ENCODE assay signal across 8 mouse cellular contexts in genomic region chr3:90464552-90465080, GRCm38 (mm10). TPM values are rescaled to one million over a fixed set of nuclear protein-coding genes. Genes with fewer than 3 reads are reported as not detected.
DNase-seq lines count a peak whose midpoint lies in the region; ATAC-seq and TF ChIP-seq lines count a peak whose summit lies in the region.

No protein-coding gene starts in this region.

- ATAC-seq in kidney, embryonic 16.5 days (ENCODE audit: low FRiP score, low TSS enrichment), result peak; percentile 35; the same call in 1 of the 2 replicates
- ATAC-seq in stomach, embryonic 16.5 days (ENCODE audit: insufficient read depth, low FRiP score), result no peak

- no peak for DNase-seq in ES-E14 (ENCODE audit: low read depth, low spot score)
- peak; percentile 24 for DNase-seq in gastrocnemius, postnatal 25 days
- peak; percentile 80 for DNase-seq in lung, postnatal 25 days (ENCODE audit: low spot score)
- DNase-seq in layer of hippocampus, adult 11-12 months (ENCODE audit: low spot score), result no peak
- DNase-seq in left cerebral cortex, adult 9 months (ENCODE audit: low spot score in 2 of 2), result no peak

- no peak overlapping the region for H3K27ac ChIP-seq in ES-E14 (ENCODE audit: insufficient read depth, low read depth, low read length, poor library complexity, severe bottlenecking)
- H3K27ac ChIP-seq in bone marrow, adult 2 months (ENCODE audit: control insufficient read depth, insufficient read depth, low read depth, low read length, poor library complexity), result no peak overlapping the region; the same call in 1 of the 2 replicates
- H3K27ac ChIP-seq in kidney, embryonic 16.5 days (ENCODE audit: low read length), result 0 out of 2 replicates have a peak overlapping the region, but pooled peaks have one; percentile 26
- H3K27ac ChIP-seq in stomach, embryonic 16.5 days (ENCODE audit: low read length), result no peak overlapping the region

- H3K4me3 ChIP-seq in ES-E14 (ENCODE audit: insufficient read depth in 1 of 2, low read depth in 1 of 2, low read length in 2 of 2, poor library complexity in 1 of 2, severe bottlenecking in 1 of 2), result peak overlapping the region; percentile 73 to 75
- H3K4me3 ChIP-seq in bone marrow, adult 2 months (replicated peaks; ENCODE audit: control insufficient read depth, low read depth, low read length), result peak overlapping the region; percentile 5
- peak overlapping the region; percentile 68 for H3K4me3 ChIP-seq in kidney, embryonic 16.5 days (ENCODE audit: low read length)
- peak overlapping the region; percentile 62 for H3K4me3 ChIP-seq in stomach, embryonic 16.5 days (replicated peaks; ENCODE audit: low read length)

- H3K9me3 ChIP-seq in ES-E14 (ENCODE audit: control insufficient read depth, insufficient read depth, low read depth, low read length), result no peaks in the 10 kb centered on the region
- no peaks in the 10 kb centered on the region for H3K9me3 ChIP-seq in kidney, embryonic 16.5 days (ENCODE audit: low read length)
- no peaks in the 10 kb centered on the region for H3K9me3 ChIP-seq in stomach, embryonic 16.5 days (replicated peaks; ENCODE audit: control insufficient read depth, low read length)

- TF ChIP-seq POLR2A in bone marrow, adult 2 months (IDR thresholded peaks at IDR 0.05; ENCODE audit: borderline replicate concordance, control insufficient read depth, low read depth, low read length), result no peak

- H3K4me1 ChIP-seq in ES-E14 (ENCODE audit: control insufficient read depth in 2 of 2, insufficient read depth in 2 of 2, low read length in 2 of 2, poor library complexity in 1 of 2), result no peaks in the 10 kb centered on the region; a peak in 1 of 4 replicates
- no peaks in the 10 kb centered on the region for H3K4me1 ChIP-seq in bone marrow, adult 2 months (ENCODE audit: control insufficient read depth, insufficient read depth, low read length)
- H3K4me1 ChIP-seq in kidney, embryonic 16.5 days (ENCODE audit: insufficient read depth, low read length), result peaks cover 5% of the 10 kb centered on the region
- H3K4me1 ChIP-seq in stomach, embryonic 16.5 days (ENCODE audit: control insufficient read depth, insufficient read depth, low read length), result peaks cover 6% of the 10 kb centered on the region; the same call in 1 of the 2 replicates

- no peaks in the 10 kb centered on the region; the same call in 1 of the 2 replicates for H3K36me3 ChIP-seq in ES-E14 (ENCODE audit: control insufficient read depth, insufficient read depth, low read length, poor library complexity, severe bottlenecking)
- H3K36me3 ChIP-seq in kidney, embryonic 16.5 days (ENCODE audit: insufficient read depth, low read length), result no peaks in the 10 kb centered on the region
- no peaks in the 10 kb centered on the region for H3K36me3 ChIP-seq in stomach, embryonic 16.5 days (ENCODE audit: control insufficient read depth, insufficient read depth, low read length)

- peak overlapping the region; percentile 80 for H3K4me2 ChIP-seq in kidney, embryonic 16.5 days (replicated peaks; ENCODE audit: low read depth, low read length)
- peak overlapping the region; percentile 99 for H3K4me2 ChIP-seq in stomach, embryonic 16.5 days (ENCODE audit: low read depth, low read length)

- peak overlapping the region; percentile 76 for H3K9ac ChIP-seq in ES-E14 (ENCODE audit: insufficient read depth, low read depth, low read length, poor library complexity, severe bottlenecking)
- H3K9ac ChIP-seq in kidney, embryonic 16.5 days (replicated peaks; ENCODE audit: low read length), result peak overlapping the region; percentile 77
- peak overlapping the region; percentile 70 for H3K9ac ChIP-seq in stomach, embryonic 16.5 days (ENCODE audit: low read length)

- TF ChIP-seq CTCF in bone marrow, adult 2 months (IDR thresholded peaks at IDR 0.05; ENCODE audit: control insufficient read depth, insufficient read depth, low read length), result no peak

- in situ Hi-C loops in ES-E14 (cut with MboI; ENCODE audit: low sequenced_read_pairs in 2 of 2, unreplicated experiment in 2 of 2), result loop anchor here in 1 of 2 experiments (5.0 kb wide), 1 partner anchor 47 kb away; no protein-coding TSS in a partner anchor

- 17% methylated on average over 37 of the region's 37 CpGs for WGBS in bone marrow, adult 2 months
- WGBS in kidney, embryonic 16.5 days, result 7% methylated on average over 37 of the region's 37 CpGs
- 17% methylated on average over 37 of the region's 37 CpGs for WGBS in stomach, embryonic 16.5 days

- peaks cover 29% of the 10 kb centered on the region for H3K27me3 ChIP-seq in kidney, embryonic 16.5 days (ENCODE audit: insufficient read depth, low read length)
- peaks cover 22% of the 10 kb centered on the region for H3K27me3 ChIP-seq in stomach, embryonic 16.5 days (ENCODE audit: control insufficient read depth, insufficient read depth, low read length)

TF ChIP-seq in ES-E14, 5 proteins besides CTCF, POLR2A, EP300 and RAD21:
- TF ChIP-seq ZNF384 (IDR thresholded peaks at IDR 0.05; ENCODE audit: low read depth, low read length), result no peak
- no peak for TF ChIP-seq HCFC1 (IDR thresholded peaks at IDR 0.05; ENCODE audit: borderline replicate concordance, insufficient read depth, low read length)
- TF ChIP-seq ZC3H11A (IDR thresholded peaks at IDR 0.05; ENCODE audit: borderline replicate concordance, low read depth, low read length), result no peak
- no peak for TF ChIP-seq MAFK (IDR thresholded peaks at IDR 0.05; ENCODE audit: insufficient read depth, low read depth, low read length)
- TF ChIP-seq CHD2 (IDR thresholded peaks at IDR 0.05; ENCODE audit: low read depth, low read length), result no peak

RNA-seq across cellular contexts. Expression of gene Npr1, which starts 1.1 kb away (rescaled TPM):
- 16.4 and 21.6 TPM in 2 replicates for total RNA-seq in ES-E14 (2012; rRNA removed)
- 6.4 and 10.6 TPM in 2 replicates for polyA plus RNA-seq in bone marrow, adult 2 months (2011; ENCODE audit: insufficient read depth, insufficient read length, low replicate concordance, missing spikeins)
- 10 to 100 TPM in 1 of 2 experiments, 1 to 10 TPM in 1; 7.7 to 10.8 TPM for total RNA-seq in gastrocnemius, postnatal 25 days (2021)
- polyA plus RNA-seq in kidney, embryonic 16.5 days (2015; fragmentation: Nextera tagmentation; extraction: Ambion mirVana), result 20.0 and 20.5 TPM in 2 replicates
- polyA plus RNA-seq in stomach, embryonic 16.5 days (2015; fragmentation: Nextera tagmentation; extraction: Ambion mirVana), result 5.9 and 6.4 TPM in 2 replicates

RNA-seq across cellular contexts. Expression of gene Ilf2, which starts 11.3 kb away (rescaled TPM):
- 153 and 165 TPM in 2 replicates for total RNA-seq in ES-E14 (2012; rRNA removed)
- 85.2 and 110 TPM in 2 replicates for polyA plus RNA-seq in bone marrow, adult 2 months (2011; ENCODE audit: insufficient read depth, insufficient read length, low replicate concordance, missing spikeins)
- 10 to 100 TPM; 23.4 to 25.6 TPM for total RNA-seq in gastrocnemius, postnatal 25 days (2021)
- 219 and 223 TPM in 2 replicates for polyA plus RNA-seq in kidney, embryonic 16.5 days (2015; fragmentation: Nextera tagmentation; extraction: Ambion mirVana)
- 137 and 147 TPM in 2 replicates for polyA plus RNA-seq in stomach, embryonic 16.5 days (2015; fragmentation: Nextera tagmentation; extraction: Ambion mirVana)

RNA-seq across cellular contexts. Expression of gene Snapin, which starts 26.2 kb away (rescaled TPM):
- 24.7 and 33.6 TPM in 2 replicates for total RNA-seq in ES-E14 (2012; rRNA removed)
- polyA plus RNA-seq in bone marrow, adult 2 months (2011; ENCODE audit: insufficient read depth, insufficient read length, low replicate concordance, missing spikeins), result 14.8 and 22.4 TPM in 2 replicates
- 10 to 100 TPM; 57.4 to 60.0 TPM for total RNA-seq in gastrocnemius, postnatal 25 days (2021)
- 73.9 and 80.1 TPM in 2 replicates for polyA plus RNA-seq in kidney, embryonic 16.5 days (2015; fragmentation: Nextera tagmentation; extraction: Ambion mirVana)
- 77.5 and 79.1 TPM in 2 replicates for polyA plus RNA-seq in stomach, embryonic 16.5 days (2015; fragmentation: Nextera tagmentation; extraction: Ambion mirVana)

RNA-seq across cellular contexts. Expression of gene Ints3, which starts 31.2 kb away (rescaled TPM):
- 62.7 and 72.4 TPM in 2 replicates for total RNA-seq in ES-E14 (2012; rRNA removed)
- 7.1 and 21.2 TPM in 2 replicates for polyA plus RNA-seq in bone marrow, adult 2 months (2011; ENCODE audit: insufficient read depth, insufficient read length, low replicate concordance, missing spikeins)
- total RNA-seq in gastrocnemius, postnatal 25 days (2021), result 10 to 100 TPM; 14.5 to 15.9 TPM
- polyA plus RNA-seq in kidney, embryonic 16.5 days (2015; fragmentation: Nextera tagmentation; extraction: Ambion mirVana), result 32.7 and 33.3 TPM in 2 replicates
- 22.4 and 23.0 TPM in 2 replicates for polyA plus RNA-seq in stomach, embryonic 16.5 days (2015; fragmentation: Nextera tagmentation; extraction: Ambion mirVana)

RNA-seq across cellular contexts. Expression of gene Chtop, which starts 44.7 kb away (rescaled TPM):
- total RNA-seq in ES-E14 (2012; rRNA removed), result 84.0 and 110 TPM in 2 replicates
- 74.1 and 92.0 TPM in 2 replicates for polyA plus RNA-seq in bone marrow, adult 2 months (2011; ENCODE audit: insufficient read depth, insufficient read length, low replicate concordance, missing spikeins)
- 10 to 100 TPM; 86.0 to 86.1 TPM for total RNA-seq in gastrocnemius, postnatal 25 days (2021)
- 135 and 144 TPM in 2 replicates for polyA plus RNA-seq in kidney, embryonic 16.5 days (2015; fragmentation: Nextera tagmentation; extraction: Ambion mirVana)
- 92.7 and 105 TPM in 2 replicates for polyA plus RNA-seq in stomach, embryonic 16.5 days (2015; fragmentation: Nextera tagmentation; extraction: Ambion mirVana)

Comparison
In these comparisons a context has a peak if more than half of its experiments do, and no peak if none do; other contexts are left out.
1. DNase-seq: peak in gastrocnemius, postnatal 25 days (single experiment) and lung, postnatal 25 days (single experiment); none in ES-E14 (single experiment), layer of hippocampus, adult 11-12 months (single experiment) and left cerebral cortex, adult 9 months (0 of 2).
2. H3K4me3 ChIP-seq: peak in every context shown above with its lines; median percentile 74 in ES-E14; 68 in kidney, embryonic 16.5 days; 62 in stomach, embryonic 16.5 days; 5 in bone marrow, adult 2 months.
3. Peak in every context shown above with its lines, with median percentiles within 50 percentile points of each other: H3K9ac ChIP-seq.